Mouse (Mus musculus): ENCODE measurements around the gene Mars. TPM values are rescaled to one million over a fixed set of nuclear protein-coding genes. Genes with fewer than 3 reads are reported as not detected.

Mars gene
- 113 and 129 TPM in 2 replicates for polyA plus RNA-seq (2015; fragmentation: Nextera tagmentation; extraction: Ambion mirVana)

DNA sequence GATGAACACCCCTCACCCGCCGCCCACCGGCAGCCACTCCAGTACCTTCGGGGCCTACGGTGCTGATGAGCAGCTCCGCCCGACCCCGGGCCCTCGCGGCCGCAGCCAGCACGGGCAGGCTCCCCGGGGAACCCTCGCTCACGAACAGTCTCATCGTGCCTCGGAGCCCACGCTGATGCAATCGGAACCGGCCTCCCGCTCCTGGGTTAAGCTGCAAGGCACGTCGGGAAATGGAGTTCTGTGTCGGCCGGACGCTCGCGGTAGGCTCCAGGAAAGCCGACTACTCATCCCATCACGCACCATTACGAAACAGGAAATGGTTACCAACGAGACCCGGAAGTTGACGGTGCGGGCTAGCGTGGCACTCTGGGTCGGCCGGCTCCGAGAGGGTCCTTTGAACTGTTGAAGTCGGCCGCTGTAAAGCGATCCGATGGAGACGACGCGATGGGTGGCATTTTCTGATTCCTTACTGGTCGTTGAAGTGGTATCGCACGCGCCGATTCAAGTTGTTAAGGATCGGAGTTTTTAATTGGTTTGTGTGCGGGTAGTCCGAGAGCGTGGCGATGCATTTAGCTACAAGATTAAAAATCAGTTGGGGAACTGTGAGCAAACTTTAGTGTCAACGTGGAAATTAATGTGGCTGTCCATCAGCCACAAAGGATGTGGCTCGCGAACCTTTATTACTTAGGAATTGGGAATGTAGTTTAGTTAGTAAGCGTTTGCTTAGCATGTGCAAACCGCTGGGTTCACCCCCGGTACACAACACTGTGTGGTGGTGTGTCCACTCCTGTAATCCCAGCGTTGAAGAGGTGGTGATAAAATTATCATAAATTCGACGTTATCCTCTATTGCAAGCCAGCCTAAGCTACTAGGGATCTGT is at the start of gene Mars:
Gene Mars, minus strand, starts transcription at position 311 of the 880 bp plus-strand sequence.
- Histone ChIP-seq H3K9ac (peak within 1 kb of the TSS; percentile 87), H3K4me3 (replicated peaks) (peak within 1 kb of the TSS; percentile 75), H3K9me3 (no peaks in the 10 kb centered on the region), H3K27ac (peak within 1 kb of the TSS; percentile 62), H3K27me3 (replicated peaks) (no peaks in the 10 kb centered on the region), H3K36me3 (peaks cover 24% of the 10 kb centered on the region), H3K4me1 (replicated peaks) (peaks cover 8% of the 10 kb centered on the region), H3K4me2 (replicated peaks) (peak within 1 kb of the TSS; percentile 75)
- under 1% methylated on average over 65 of the region's 65 CpGs for WGBS
- ATAC-seq = peak; percentile 97

DNA sequence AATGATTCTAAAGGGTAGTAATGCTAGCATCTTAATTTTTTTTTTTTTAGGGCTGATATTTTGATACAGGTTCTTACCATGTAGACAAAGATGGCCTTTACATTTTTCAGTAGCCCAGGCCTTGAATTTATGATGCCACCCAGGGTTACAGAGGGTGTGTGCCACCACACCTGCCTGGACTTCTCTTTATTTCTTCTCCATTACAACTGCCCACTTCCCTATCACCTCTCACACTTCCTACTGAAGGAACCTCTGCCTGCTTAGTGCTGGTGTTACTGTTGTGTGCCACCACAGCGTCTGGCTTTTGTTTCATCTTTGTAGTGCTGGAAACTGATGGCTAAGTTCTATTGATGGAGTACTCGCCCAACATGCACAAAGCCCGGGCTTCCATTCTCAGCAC is 49.1 kb upstream of the Mars start:
- no peak overlapping the region for H3K4me2 ChIP-seq (replicated peaks)
- no peaks in the 10 kb centered on the region for H3K36me3 ChIP-seq
- H3K27me3 ChIP-seq (replicated peaks) = no peaks in the 10 kb centered on the region
- H3K9ac ChIP-seq = no peak overlapping the region
- no peak for ATAC-seq
- no peaks in the 10 kb centered on the region for H3K4me1 ChIP-seq (replicated peaks)
- H3K27ac ChIP-seq = no peak overlapping the region
- H3K9me3 ChIP-seq = no peaks in the 10 kb centered on the region
- H3K4me3 ChIP-seq (replicated peaks) = no peak overlapping the region
- WGBS = 80% methylated on average over 3 of the region's 3 CpGs

DNA sequence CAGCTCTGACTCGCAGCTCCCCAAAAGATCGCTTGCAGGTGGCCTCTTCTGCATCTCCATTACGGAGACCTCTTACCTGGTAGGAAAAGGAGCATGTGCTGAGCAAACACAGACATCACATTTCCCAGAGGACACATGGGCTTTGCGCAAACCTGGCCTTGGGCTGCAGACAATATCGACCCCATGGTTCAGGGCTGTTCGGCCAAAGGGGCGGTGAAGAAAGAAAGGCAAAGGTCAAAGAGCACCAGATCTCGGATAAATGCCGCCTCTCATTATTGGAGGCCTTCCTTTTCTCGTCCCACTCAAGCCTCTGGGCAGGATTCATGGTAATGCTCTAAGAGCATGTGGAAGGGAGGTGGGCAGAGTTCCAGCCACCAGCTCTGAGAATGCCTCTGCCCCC is 43.8 kb upstream of the Mars start:
- no peak overlapping the region for H3K27ac ChIP-seq
- H3K4me3 ChIP-seq (replicated peaks) = no peak overlapping the region
- no peaks in the 10 kb centered on the region; the same call in 1 of the 2 replicates for H3K27me3 ChIP-seq (replicated peaks)
- H3K36me3 ChIP-seq = no peaks in the 10 kb centered on the region
- no peaks in the 10 kb centered on the region for H3K9me3 ChIP-seq
- no peak overlapping the region for H3K9ac ChIP-seq
- no peak overlapping the region for H3K4me2 ChIP-seq (replicated peaks)
- ATAC-seq = no peak
- peaks cover 2% of the 10 kb centered on the region; the same call in 1 of the 2 replicates for H3K4me1 ChIP-seq (replicated peaks)
- WGBS = 61% methylated on average over 10 of the region's 10 CpGs

DNA sequence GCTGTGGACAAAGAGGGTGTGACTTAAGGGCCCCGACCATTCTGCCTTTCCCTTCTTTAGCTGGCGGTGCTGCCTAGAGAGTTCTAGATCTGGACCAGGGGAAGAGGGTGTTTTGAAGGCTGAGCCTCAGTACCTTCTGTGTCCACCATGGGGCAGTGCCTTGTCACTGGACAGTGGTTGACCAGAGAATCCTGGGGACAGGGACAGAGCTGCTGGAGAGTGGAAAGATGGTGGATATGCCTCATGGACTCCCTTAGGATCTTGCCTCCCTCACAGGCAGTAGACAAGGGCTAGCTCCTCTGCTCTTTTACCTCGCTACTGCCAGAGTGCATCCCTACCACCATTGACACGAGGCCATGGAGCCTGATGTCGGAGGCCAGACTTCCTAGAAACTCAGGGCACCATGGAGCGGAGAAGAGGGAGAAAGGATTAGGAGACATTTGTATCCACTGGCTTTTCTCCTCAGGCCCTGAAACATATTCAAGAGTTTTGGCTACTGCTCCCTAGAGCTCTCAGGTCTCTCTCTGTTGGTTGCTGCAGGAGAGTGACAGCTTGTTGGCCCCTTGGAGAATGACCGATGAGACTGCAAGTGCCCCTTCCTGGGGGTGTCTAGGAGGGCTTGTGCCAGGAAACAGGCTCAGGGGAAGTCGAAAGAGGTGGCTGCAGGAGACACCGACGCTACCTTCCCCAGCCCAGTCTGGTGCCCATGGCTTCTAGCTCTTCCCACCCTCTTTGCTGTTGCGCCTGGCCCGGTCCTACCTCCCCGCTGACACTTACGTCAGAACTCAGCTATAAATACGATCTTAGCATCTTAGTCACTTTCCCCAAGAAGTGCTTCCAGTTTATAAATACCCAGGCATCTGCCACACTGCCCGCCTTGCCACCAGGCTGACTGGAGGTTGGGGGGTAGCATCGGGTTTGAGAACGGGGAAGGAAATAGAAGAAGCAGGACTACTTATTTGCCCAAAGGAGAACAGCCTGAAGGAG is 42.6 kb upstream of the Mars start, which contains the start of gene Inhbe:
Gene Inhbe, minus strand, starts transcription at position 503 of the 987 bp plus-strand sequence.
- WGBS = 84% methylated on average over 18 of the region's 18 CpGs
- no peak within 1 kb of the TSS for H3K4me2 ChIP-seq (replicated peaks)
- no peaks in the 10 kb centered on the region; the same call in 1 of the 2 replicates for H3K27me3 ChIP-seq (replicated peaks)
- peaks cover 3% of the 10 kb centered on the region; the same call in 1 of the 2 replicates for H3K4me1 ChIP-seq (replicated peaks)
- no peaks in the 10 kb centered on the region for H3K9me3 ChIP-seq
- H3K9ac ChIP-seq = no peak within 1 kb of the TSS
- no peak within 1 kb of the TSS for H3K4me3 ChIP-seq (replicated peaks)
- H3K27ac ChIP-seq = no peak within 1 kb of the TSS
- no peaks in the 10 kb centered on the region for H3K36me3 ChIP-seq
- ATAC-seq = no peak

DNA sequence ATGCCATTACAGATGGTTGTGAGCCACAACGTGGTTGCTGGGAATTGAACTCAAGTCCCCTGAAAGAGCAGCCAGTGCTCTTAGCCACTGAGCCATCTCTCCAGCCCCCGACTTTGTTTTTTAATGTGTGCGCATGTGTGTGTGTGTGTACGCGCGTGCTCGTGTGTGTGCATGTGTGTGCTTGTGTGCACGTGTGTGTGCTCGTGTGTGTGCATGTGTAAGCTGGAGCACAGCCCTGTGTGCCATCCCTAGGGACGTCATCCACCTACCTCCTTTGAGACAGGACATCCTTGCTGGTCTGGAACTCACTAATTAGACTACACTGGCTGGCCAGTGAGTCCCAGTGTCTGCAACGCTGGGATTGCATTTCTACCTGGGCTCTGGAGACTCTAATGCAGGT is 41.2 kb upstream of the Mars start:
- H3K9ac ChIP-seq = no peak overlapping the region
- H3K4me1 ChIP-seq (replicated peaks) = peaks cover 3% of the 10 kb centered on the region; the same call in 1 of the 2 replicates
- no peak overlapping the region for H3K4me2 ChIP-seq (replicated peaks)
- no peaks in the 10 kb centered on the region for H3K36me3 ChIP-seq
- H3K4me3 ChIP-seq (replicated peaks) = no peak overlapping the region
- no peak overlapping the region for H3K27ac ChIP-seq
- no peaks in the 10 kb centered on the region for H3K9me3 ChIP-seq
- no peak for ATAC-seq
- 89% methylated on average over 11 of the region's 11 CpGs for WGBS
- no peaks in the 10 kb centered on the region; the same call in 1 of the 2 replicates for H3K27me3 ChIP-seq (replicated peaks)

DNA sequence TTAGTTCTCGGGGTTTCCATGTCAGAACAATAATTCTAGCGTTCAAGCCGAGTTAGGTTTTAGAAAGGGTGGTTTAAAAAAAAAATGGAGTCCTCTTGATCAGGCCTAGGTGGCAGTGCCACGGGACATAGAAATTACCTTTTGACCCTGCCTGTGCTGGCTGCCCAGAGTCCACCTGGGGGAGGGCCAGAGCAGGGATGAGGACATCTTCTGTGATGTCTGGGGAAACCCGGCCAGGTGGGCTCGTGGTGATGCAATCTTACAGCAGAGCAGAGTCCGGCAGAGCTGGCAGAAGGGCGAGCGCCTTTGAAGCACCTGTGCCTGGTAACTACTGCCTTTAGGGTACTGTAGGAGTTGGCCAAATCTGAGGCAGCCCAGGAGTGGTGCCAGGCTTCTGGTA is 40.6 kb upstream of the Mars start:
- WGBS = 79% methylated on average over 9 of the region's 9 CpGs
- H3K36me3 ChIP-seq = no peaks in the 10 kb centered on the region

DNA sequence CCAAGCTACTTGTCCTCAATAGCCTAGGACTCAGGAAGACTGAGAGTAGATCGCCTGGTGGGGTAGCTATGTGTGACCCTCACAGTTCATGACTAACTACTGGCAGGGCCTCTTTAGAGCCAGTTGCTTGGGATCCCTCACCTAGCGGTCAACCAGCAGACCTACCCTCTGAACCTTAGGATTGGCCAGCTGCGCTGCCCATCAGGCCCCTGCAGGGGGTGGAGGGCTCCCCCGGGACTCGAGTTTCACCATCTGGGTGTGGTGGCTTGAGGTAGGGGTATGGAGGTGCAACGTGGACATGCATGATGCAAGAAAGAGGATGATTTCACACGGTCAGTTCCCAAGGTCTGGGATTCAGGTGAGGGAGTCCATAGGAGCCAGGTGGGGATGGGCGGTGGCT is 40.1 kb upstream of the Mars start:
- no peak overlapping the region for H3K4me2 ChIP-seq (replicated peaks)
- H3K4me1 ChIP-seq (replicated peaks) = peaks cover 3% of the 10 kb centered on the region; the same call in 1 of the 2 replicates
- H3K27ac ChIP-seq = no peak overlapping the region
- 66% methylated on average over 8 of the region's 8 CpGs for WGBS
- no peaks in the 10 kb centered on the region; the same call in 1 of the 2 replicates for H3K27me3 ChIP-seq (replicated peaks)
- H3K4me3 ChIP-seq (replicated peaks) = no peak overlapping the region
- H3K36me3 ChIP-seq = no peaks in the 10 kb centered on the region
- no peak overlapping the region for H3K9ac ChIP-seq
- no peaks in the 10 kb centered on the region for H3K9me3 ChIP-seq
- ATAC-seq = no peak

More for the DNA sequence above, 40.6 kb upstream of the Mars start:
- H3K4me2 ChIP-seq (replicated peaks) = no peak overlapping the region
- no peak overlapping the region for H3K9ac ChIP-seq
- no peak overlapping the region for H3K27ac ChIP-seq
- no peaks in the 10 kb centered on the region for H3K9me3 ChIP-seq
- H3K27me3 ChIP-seq (replicated peaks) = no peaks in the 10 kb centered on the region; the same call in 1 of the 2 replicates
- peaks cover 3% of the 10 kb centered on the region; the same call in 1 of the 2 replicates for H3K4me1 ChIP-seq (replicated peaks)
- H3K4me3 ChIP-seq (replicated peaks) = no peak overlapping the region
- ATAC-seq = no peak

DNA sequence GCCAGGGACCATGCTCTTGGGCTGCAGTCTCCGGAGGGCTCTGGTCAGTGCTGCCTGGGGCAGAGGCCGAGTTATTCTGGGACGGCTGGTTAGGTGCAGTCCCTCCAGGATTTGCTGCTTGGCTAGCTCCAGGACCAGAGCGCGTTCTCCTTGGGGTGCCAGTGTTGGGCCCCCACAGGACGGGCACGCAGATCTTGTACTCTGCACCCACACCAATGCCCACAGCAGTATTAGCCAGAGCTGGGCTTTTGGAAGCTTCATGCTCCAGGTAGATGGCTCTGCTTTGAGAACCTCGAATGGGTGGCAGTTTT is 39.7 kb upstream of the Mars start:
- Histone ChIP-seq H3K4me3 (replicated peaks) (no peak overlapping the region), H3K9ac (no peak overlapping the region), H3K4me2 (replicated peaks) (no peak overlapping the region), H3K27me3 (replicated peaks) (no peaks in the 10 kb centered on the region; the same call in 1 of the 2 replicates), H3K27ac (no peak overlapping the region), H3K36me3 (no peaks in the 10 kb centered on the region), H3K9me3 (no peaks in the 10 kb centered on the region), H3K4me1 (replicated peaks) (peaks cover 3% of the 10 kb centered on the region; the same call in 1 of the 2 replicates)
- no peak for ATAC-seq
- WGBS = 84% methylated on average over 8 of the region's 8 CpGs

DNA sequence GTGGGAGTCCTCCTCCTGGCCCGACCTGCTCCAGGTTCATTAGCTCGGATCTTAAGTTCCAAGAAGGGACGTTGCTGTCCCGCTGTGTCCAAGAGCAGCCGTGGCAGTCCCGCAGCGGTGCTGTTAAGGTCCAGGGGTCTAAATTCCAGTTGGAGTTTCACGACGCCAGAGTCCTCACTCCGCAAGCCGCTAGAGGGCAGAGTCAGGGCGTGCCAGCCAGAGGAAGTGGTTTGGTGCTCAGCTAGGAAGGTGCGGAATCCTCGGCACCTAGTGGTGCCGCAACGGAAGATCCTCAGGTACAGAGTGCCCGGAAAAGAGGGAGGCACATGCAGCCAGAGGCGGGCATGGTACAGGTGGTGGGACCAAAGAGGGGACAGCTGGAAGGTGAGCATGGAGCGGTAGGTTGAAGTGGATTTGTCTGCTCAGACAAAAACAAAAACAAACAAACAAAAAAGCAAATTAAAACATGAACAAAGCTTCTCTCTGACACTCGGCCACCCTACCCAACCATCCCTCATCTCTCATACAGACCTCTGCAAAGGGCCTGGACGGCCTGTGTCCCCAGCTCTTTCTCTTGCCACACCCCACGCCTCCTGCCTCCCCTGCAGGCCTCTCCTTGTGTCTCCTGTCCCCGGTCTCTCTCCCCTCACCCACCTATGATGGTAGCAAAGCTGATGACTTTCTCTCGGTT is 39.2 kb upstream of the Mars start:
- Histone ChIP-seq H3K9me3 (no peaks in the 10 kb centered on the region), H3K9ac (no peak overlapping the region), H3K4me2 (replicated peaks) (peak overlapping the region; percentile 50), H3K4me3 (replicated peaks) (no peak overlapping the region), H3K36me3 (no peaks in the 10 kb centered on the region), H3K27me3 (replicated peaks) (no peaks in the 10 kb centered on the region; the same call in 1 of the 2 replicates), H3K27ac (no peak overlapping the region), H3K4me1 (replicated peaks) (peaks cover 3% of the 10 kb centered on the region; the same call in 1 of the 2 replicates)
- peak; percentile 85 for ATAC-seq
- WGBS = 11% methylated on average over 24 of the region's 24 CpGs

DNA sequence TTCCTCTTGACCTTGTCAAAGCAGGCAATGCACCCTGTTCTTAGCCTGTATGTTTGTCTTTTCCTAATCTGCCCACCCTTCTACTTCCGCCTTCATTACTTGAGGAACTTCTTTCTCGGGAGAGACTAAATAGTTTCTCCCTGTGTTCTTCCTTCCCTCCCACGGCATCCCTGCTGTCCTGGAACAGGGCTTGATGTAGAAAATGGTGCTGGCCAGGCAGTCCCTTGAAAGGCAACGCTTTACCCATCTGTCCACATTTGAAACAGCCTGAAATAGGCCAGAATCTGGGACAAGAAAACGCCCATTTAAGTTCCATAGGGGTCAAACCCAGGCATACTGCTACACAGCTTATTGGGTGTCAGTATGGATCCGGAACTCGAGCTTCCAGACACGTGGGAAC is 38.2 kb upstream of the Mars start:
- H3K27ac ChIP-seq = no peak overlapping the region
- ATAC-seq = no peak
- H3K27me3 ChIP-seq (replicated peaks) = no peaks in the 10 kb centered on the region; the same call in 1 of the 2 replicates
- H3K4me2 ChIP-seq (replicated peaks) = no peak overlapping the region
- H3K36me3 ChIP-seq = no peaks in the 10 kb centered on the region
- H3K9ac ChIP-seq = no peak overlapping the region
- 70% methylated on average over 8 of the region's 8 CpGs for WGBS
- no peak overlapping the region for H3K4me3 ChIP-seq (replicated peaks)
- no peaks in the 10 kb centered on the region for H3K9me3 ChIP-seq
- H3K4me1 ChIP-seq (replicated peaks) = peaks cover 3% of the 10 kb centered on the region; the same call in 1 of the 2 replicates

DNA sequence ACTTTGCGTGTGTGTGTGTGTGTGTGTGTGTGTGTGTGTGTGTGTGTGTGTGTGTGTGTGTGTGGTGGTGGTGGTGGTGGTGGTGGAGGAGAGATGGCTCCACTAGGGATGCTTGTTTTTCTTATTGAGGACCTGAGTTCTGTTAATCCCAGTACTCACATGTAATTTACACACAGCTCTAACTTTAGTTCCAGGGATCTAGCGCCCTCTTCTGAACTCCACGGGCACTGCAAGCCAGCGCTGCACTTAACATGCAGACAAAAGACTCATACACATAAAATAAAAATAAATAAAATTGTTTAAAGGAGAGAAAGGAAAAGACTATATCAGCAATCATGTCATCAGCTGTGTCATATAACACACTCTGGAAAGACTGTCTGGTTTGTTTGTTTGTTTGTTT is 37.4 kb upstream of the Mars start:
- Histone ChIP-seq H3K27me3 (replicated peaks) (no peaks in the 10 kb centered on the region; the same call in 1 of the 2 replicates), H3K9me3 (no peaks in the 10 kb centered on the region), H3K4me1 (replicated peaks) (peaks cover 3% of the 10 kb centered on the region; the same call in 1 of the 2 replicates), H3K4me3 (replicated peaks) (no peak overlapping the region), H3K27ac (no peak overlapping the region), H3K36me3 (no peaks in the 10 kb centered on the region), H3K4me2 (replicated peaks) (no peak overlapping the region), H3K9ac (no peak overlapping the region)
- WGBS = 66% methylated on average over 4 of the region's 4 CpGs
- ATAC-seq = no peak
